Mouse (Mus musculus): Measurements from ENCODE around the gene Cd164l2. TPM values are rescaled to one million over a fixed set of nuclear protein-coding genes. Genes with fewer than 3 reads are reported as not detected.

The Cd164l2 gene
- polyA plus RNA-seq, 1 experiment from 2014 or later: 0.93 TPM

DNA sequence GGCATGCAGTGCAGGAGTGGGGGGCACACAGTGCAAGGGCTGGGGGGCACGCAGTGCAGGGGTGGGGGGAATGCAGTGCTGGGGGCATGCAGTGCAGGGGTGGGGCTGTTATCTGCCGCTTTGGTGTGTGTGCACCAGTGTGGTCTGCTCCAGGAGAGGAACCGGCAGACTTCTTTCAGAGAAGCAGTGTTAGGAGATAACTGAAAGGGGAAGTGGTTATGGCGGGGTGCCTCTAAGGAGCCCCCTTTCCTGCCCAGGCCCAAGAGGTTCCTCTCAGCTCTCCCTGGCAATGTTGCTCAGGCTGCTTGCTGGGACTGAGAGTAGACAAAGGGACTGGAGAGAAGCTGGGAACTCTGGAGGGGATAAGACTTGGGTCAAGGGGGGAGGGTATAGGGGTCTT, 26.0 kb downstream of the Cd164l2 start:
- Histone ChIP-seq H3K9ac (ENCODE audit: low read depth, low read length) (no peak overlapping the region), H3K36me3 (ENCODE audit: control insufficient read depth, insufficient read depth, low read length) (no peaks in the 10 kb centered on the region), H3K27ac (ENCODE audit: low read depth, low read length) (no peak overlapping the region), H3K4me2 (replicated peaks; ENCODE audit: low read depth, low read length) (no peak overlapping the region), H3K27me3 (ENCODE audit: control insufficient read depth, insufficient read depth, low read length) (peaks cover 21% of the 10 kb centered on the region), H3K4me1 (replicated peaks; ENCODE audit: control insufficient read depth, insufficient read depth, low read length) (no peaks in the 10 kb centered on the region), H3K9me3 (ENCODE audit: control insufficient read depth, low read length) (no peaks in the 10 kb centered on the region), H3K4me3 (ENCODE audit: low read depth, low read length) (no peak overlapping the region)
- ATAC-seq (ENCODE audit: low FRiP score) (no peak), DNase-seq (ENCODE audit: low spot score) (no peak)
- 86% methylated on average over 4 of the region's 4 CpGs for WGBS

DNA sequence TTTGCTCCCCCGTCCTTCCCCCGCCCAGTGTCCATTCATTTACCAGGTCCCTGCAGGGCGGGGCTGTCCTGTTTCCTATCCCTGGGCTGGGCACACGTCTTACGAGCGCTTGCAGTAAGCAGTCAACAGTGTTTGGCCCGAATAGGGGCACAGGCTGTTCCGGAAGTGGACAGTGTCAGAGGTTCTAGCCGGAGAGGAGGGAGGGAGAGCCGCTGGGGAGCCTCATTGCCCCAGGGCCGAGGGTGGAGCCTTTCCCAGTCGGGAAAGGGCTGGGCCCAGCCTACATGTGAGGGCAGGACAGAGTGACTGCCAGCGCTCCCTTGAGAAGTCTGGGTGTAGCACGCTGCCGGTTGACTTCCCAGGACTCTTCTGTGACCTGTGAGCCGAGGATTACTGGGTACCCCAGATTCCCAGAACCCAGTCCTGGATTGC, 28.6 kb downstream of the Cd164l2 start, which contains the start of gene Map3k6:
Gene Map3k6 (plus strand): TSS at position 329 of the 432 bp plus-strand sequence.
- peak; percentile 32; the same call in 1 of the 2 replicates for ATAC-seq (ENCODE audit: low FRiP score)

DNA sequence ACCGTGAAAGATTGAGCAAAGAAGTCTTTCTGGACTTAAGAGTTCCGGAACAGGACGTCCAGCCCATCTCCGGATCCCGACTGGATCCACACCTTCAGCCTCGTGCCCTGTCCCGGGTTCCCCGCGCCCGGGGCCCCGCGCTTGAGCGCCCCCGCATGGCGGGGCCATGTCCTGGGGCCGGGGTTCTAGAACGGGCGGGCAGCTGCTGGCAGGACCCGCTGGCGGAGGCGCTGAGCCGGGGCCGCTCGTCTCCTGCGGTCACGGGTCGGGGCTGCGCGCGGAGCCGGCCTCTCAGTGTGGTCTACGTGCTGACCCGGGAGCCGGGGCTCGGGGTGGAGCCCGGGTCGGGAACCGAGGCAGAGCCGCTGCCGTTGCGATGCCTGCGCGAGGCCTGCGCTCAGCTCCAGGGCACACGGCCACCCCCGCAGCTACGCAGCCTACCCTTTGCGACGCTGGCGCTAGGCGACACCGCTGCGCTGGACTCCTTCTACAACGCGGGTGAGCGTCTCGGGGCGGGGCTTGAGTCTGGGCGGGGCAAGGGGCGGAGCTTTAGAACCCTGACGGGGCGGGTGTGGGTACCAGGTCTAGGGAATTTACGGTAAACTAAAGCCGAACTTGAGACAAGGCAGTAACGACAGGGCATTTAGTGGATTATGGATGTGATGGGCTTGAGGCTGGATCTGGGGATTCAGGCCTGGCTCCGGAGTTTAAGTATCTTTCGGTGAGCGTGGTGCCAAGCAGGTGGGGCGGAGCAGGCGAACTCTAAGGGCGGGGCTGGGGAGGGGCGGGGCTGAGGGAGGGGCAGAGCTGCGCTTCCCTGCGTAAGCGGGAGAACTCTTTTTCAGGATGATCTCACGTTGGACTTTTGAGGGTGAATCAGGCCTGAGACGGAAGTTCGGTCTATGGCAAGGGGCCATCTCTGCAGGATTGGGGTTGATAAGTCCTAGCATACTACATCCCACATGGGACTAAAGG, 29.3 kb downstream of the Cd164l2 start:
- Histone ChIP-seq H3K27me3 (ENCODE audit: control insufficient read depth, insufficient read depth, low read length) (peaks cover 25% of the 10 kb centered on the region), H3K9me3 (ENCODE audit: control insufficient read depth, low read length) (no peaks in the 10 kb centered on the region), H3K4me1 (replicated peaks; ENCODE audit: control insufficient read depth, insufficient read depth, low read length) (no peaks in the 10 kb centered on the region), H3K9ac (ENCODE audit: low read depth, low read length) (peak overlapping the region; percentile 35; the same call in 1 of the 2 replicates), H3K4me3 (ENCODE audit: low read depth, low read length) (peak overlapping the region; percentile 39), H3K4me2 (replicated peaks; ENCODE audit: low read depth, low read length) (peak overlapping the region; percentile 72), H3K27ac (ENCODE audit: low read depth, low read length) (0 out of 2 replicates have a peak overlapping the region, but pooled peaks have one; percentile 17), H3K36me3 (ENCODE audit: control insufficient read depth, insufficient read depth, low read length) (no peaks in the 10 kb centered on the region)
- ATAC-seq (ENCODE audit: low FRiP score) (peak; percentile 90), DNase-seq (ENCODE audit: low spot score) (peak; percentile 92)
- WGBS: under 1% methylated on average over 72 of the region's 78 CpGs

More for the DNA sequence above, 28.6 kb downstream of the Cd164l2 start, which contains the start of gene Map3k6:
- Histone ChIP-seq H3K4me3 (ENCODE audit: low read depth, low read length) (peak within 1 kb of the TSS; percentile 39), H3K4me2 (replicated peaks; ENCODE audit: low read depth, low read length) (peak within 1 kb of the TSS; percentile 72), H3K27ac (ENCODE audit: low read depth, low read length) (0 out of 2 replicates have a peak within 1 kb of the TSS, but pooled peaks have one; percentile 17), H3K9ac (ENCODE audit: low read depth, low read length) (peak within 1 kb of the TSS; percentile 35; the same call in 1 of the 2 replicates), H3K4me1 (replicated peaks; ENCODE audit: control insufficient read depth, insufficient read depth, low read length) (no peaks in the 10 kb centered on the region), H3K9me3 (ENCODE audit: control insufficient read depth, low read length) (no peaks in the 10 kb centered on the region), H3K27me3 (ENCODE audit: control insufficient read depth, insufficient read depth, low read length) (peaks cover 25% of the 10 kb centered on the region), H3K36me3 (ENCODE audit: control insufficient read depth, insufficient read depth, low read length) (no peaks in the 10 kb centered on the region)
- WGBS: 2% methylated on average over 16 of the region's 16 CpGs
- DNase-seq (ENCODE audit: low spot score): peak; percentile 32

DNA sequence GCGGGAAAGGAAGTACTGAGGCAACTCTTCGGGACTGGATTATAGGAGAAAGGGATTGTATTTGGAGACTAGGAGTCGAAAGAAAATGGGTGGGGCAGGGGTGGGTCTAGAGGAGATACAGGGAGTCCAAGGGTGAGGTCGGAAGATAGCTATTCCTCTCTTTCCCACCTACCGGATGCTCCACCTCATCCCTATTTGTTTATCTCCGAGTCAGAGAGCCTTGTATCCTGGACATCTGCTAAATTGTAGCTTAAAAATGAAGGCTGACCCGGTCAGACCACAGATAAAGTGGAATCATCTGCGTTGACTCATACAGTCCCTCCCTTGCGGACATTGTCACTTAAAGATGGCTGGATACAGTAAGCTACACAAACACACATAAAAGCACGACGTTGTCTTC, 30.0 kb downstream of the Cd164l2 start:
- Histone ChIP-seq H3K36me3 (ENCODE audit: control insufficient read depth, insufficient read depth, low read length) (no peaks in the 10 kb centered on the region), H3K27me3 (ENCODE audit: control insufficient read depth, insufficient read depth, low read length) (peaks cover 28% of the 10 kb centered on the region), H3K4me3 (ENCODE audit: low read depth, low read length) (0 out of 2 replicates have a peak overlapping the region, but pooled peaks have one; percentile 39), H3K4me1 (replicated peaks; ENCODE audit: control insufficient read depth, insufficient read depth, low read length) (no peaks in the 10 kb centered on the region), H3K9me3 (ENCODE audit: control insufficient read depth, low read length) (no peaks in the 10 kb centered on the region), H3K9ac (ENCODE audit: low read depth, low read length) (no peak overlapping the region), H3K4me2 (replicated peaks; ENCODE audit: low read depth, low read length) (peak overlapping the region; percentile 72), H3K27ac (ENCODE audit: low read depth, low read length) (no peak overlapping the region)
- 38% methylated on average over 11 of the region's 11 CpGs for WGBS
- no peak for DNase-seq (ENCODE audit: low spot score)
- no peak for ATAC-seq (ENCODE audit: low FRiP score)

DNA sequence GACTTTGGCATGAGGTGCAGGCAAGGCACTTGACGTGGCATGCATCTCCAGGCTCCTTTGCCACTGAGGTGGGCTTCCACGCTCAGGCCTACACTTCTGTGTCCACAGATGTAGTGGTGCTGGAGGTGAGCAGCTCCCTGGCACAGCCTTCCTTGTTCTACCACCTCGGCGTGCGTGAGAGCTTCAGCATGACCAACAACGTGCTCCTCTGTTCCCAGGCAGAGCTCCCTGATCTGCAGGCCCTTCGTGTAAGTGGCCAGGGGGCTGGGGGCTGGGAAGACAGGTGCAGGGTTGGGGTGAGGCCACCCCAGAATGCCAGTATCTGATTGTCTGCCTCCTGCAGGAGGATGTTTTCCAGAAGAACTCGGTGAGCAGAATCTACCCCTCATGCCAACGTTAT, 30.8 kb downstream of the Cd164l2 start:
- 42% methylated on average over 9 of the region's 9 CpGs for WGBS
- no peak overlapping the region for H3K4me2 ChIP-seq (replicated peaks; ENCODE audit: low read depth, low read length)
- no peaks in the 10 kb centered on the region for H3K36me3 ChIP-seq (ENCODE audit: control insufficient read depth, insufficient read depth, low read length)
- H3K9me3 ChIP-seq (ENCODE audit: control insufficient read depth, low read length): no peaks in the 10 kb centered on the region
- no peak overlapping the region for H3K9ac ChIP-seq (ENCODE audit: low read depth, low read length)
- peaks cover 34% of the 10 kb centered on the region for H3K27me3 ChIP-seq (ENCODE audit: control insufficient read depth, insufficient read depth, low read length)
- ATAC-seq (ENCODE audit: low FRiP score) (no peak), DNase-seq (ENCODE audit: low spot score) (no peak)
- no peak overlapping the region for H3K27ac ChIP-seq (ENCODE audit: low read depth, low read length)
- H3K4me3 ChIP-seq (ENCODE audit: low read depth, low read length): no peak overlapping the region
- H3K4me1 ChIP-seq (replicated peaks; ENCODE audit: control insufficient read depth, insufficient read depth, low read length): no peaks in the 10 kb centered on the region

DNA sequence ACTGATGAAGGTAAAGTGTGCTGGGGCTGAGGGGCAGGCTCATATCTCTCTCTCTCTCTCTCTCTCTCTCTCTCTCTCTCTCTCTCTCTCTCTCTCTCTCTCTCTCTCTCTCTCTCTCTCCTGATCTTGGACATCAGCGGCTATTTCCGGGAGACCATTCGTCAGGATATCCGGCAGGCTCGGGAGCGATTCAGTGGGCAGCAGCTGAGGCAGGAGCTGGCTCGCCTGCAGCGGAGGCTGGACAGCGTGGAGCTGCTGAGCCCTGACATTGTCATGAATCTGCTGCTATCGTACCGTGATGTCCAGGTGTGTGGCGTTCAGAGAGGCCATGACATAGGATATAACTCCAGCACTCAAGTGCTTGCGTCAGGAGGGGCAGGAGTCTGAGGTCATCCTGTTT, 31.6 kb downstream of the Cd164l2 start:
- H3K4me2 ChIP-seq (replicated peaks; ENCODE audit: low read depth, low read length): no peak overlapping the region
- WGBS: 48% methylated on average over 13 of the region's 13 CpGs
- H3K4me3 ChIP-seq (ENCODE audit: low read depth, low read length): no peak overlapping the region
- H3K36me3 ChIP-seq (ENCODE audit: control insufficient read depth, insufficient read depth, low read length): no peaks in the 10 kb centered on the region
- no peak overlapping the region for H3K27ac ChIP-seq (ENCODE audit: low read depth, low read length)
- ATAC-seq (ENCODE audit: low FRiP score) (no peak), DNase-seq (ENCODE audit: low spot score) (no peak)
- no peaks in the 10 kb centered on the region for H3K4me1 ChIP-seq (replicated peaks; ENCODE audit: control insufficient read depth, insufficient read depth, low read length)
- no peaks in the 10 kb centered on the region for H3K9me3 ChIP-seq (ENCODE audit: control insufficient read depth, low read length)
- H3K9ac ChIP-seq (ENCODE audit: low read depth, low read length): no peak overlapping the region
- peaks cover 37% of the 10 kb centered on the region for H3K27me3 ChIP-seq (ENCODE audit: control insufficient read depth, insufficient read depth, low read length)

DNA sequence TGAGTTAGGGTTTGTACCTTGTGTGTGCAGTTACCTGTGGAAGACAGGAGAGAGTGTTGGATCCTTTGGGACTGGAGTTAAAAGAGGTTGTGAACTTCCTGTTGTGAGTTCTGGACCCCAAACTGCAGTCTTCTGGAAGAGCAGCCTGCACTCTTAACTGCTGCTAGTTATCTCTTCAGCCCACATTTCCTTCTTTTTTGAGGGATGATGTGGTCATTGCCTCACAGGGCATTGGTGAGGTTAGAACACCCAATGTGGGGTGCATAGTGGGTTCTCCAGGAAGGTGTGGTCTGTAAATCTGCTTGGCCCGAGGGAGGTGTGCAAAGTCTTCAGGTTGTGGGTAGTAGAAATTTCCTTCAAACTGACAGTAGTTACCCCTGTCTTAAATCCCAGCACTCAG, 32.4 kb downstream of the Cd164l2 start:
- H3K9me3 ChIP-seq (ENCODE audit: control insufficient read depth, low read length): no peaks in the 10 kb centered on the region
- H3K9ac ChIP-seq (ENCODE audit: low read depth, low read length): no peak overlapping the region
- H3K4me1 ChIP-seq (replicated peaks; ENCODE audit: control insufficient read depth, insufficient read depth, low read length): no peaks in the 10 kb centered on the region
- DNase-seq (ENCODE audit: low spot score): no peak
- H3K27ac ChIP-seq (ENCODE audit: low read depth, low read length): no peak overlapping the region
- ATAC-seq (ENCODE audit: low FRiP score): no peak
- H3K4me3 ChIP-seq (ENCODE audit: low read depth, low read length): no peak overlapping the region
- no peak overlapping the region for H3K4me2 ChIP-seq (replicated peaks; ENCODE audit: low read depth, low read length)
- WGBS: 81% methylated on average over 1 of the region's 1 CpGs
- H3K36me3 ChIP-seq (ENCODE audit: control insufficient read depth, insufficient read depth, low read length): no peaks in the 10 kb centered on the region
- peaks cover 38% of the 10 kb centered on the region for H3K27me3 ChIP-seq (ENCODE audit: control insufficient read depth, insufficient read depth, low read length)

DNA sequence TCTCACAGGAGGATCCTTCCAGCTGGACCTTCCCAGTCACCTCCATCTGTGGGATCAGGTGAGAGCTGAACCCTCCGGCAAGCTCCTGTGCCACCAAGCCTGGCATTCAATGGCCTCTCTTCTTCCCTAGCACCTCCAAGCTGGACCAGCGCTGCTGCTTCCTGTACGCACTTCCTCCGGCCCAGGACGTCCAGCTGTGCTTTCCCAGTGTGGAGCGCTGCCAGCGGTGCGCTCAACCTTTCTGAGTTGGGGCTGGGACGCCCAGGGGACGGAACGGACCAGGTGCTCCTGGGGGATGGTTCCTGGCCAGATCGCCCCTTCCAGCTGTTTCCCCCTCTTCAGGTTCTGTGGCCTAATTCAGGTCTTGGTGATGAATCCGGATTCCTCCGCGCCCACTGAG, 35.1 kb downstream of the Cd164l2 start:
- no peak overlapping the region for H3K9ac ChIP-seq (ENCODE audit: low read depth, low read length)
- WGBS: 35% methylated on average over 15 of the region's 15 CpGs
- H3K4me3 ChIP-seq (ENCODE audit: low read depth, low read length): no peak overlapping the region
- DNase-seq (ENCODE audit: low spot score) (no peak), ATAC-seq (ENCODE audit: low FRiP score) (no peak)
- peaks cover 53% of the 10 kb centered on the region for H3K27me3 ChIP-seq (ENCODE audit: control insufficient read depth, insufficient read depth, low read length)
- H3K9me3 ChIP-seq (ENCODE audit: control insufficient read depth, low read length): no peaks in the 10 kb centered on the region
- H3K4me2 ChIP-seq (replicated peaks; ENCODE audit: low read depth, low read length): no peak overlapping the region
- no peak overlapping the region for H3K27ac ChIP-seq (ENCODE audit: low read depth, low read length)
- H3K4me1 ChIP-seq (replicated peaks; ENCODE audit: control insufficient read depth, insufficient read depth, low read length): peaks cover 7% of the 10 kb centered on the region; the same call in 1 of the 2 replicates
- no peaks in the 10 kb centered on the region for H3K36me3 ChIP-seq (ENCODE audit: control insufficient read depth, insufficient read depth, low read length)
